13 mouse cellular contexts compared by ENCODE assay signal in genomic region chr11:45084506-45085037, GRCm38 (mm10).
"Had no signal": no experiment of that assay in that cellular context is flagged by ENCODE, and none has a peak within 500 bp of the region (broad histone marks: within the 10 kb centered on the region; RNA-seq: fewer than 3 reads in every experiment).

No protein-coding gene starts in this region.

- H3K27me3 ChIP-seq: limb, embryonic 13.5 days; liver, embryonic 15.5 days; midbrain, embryonic 13.5 days had no signal

- H3K36me3 ChIP-seq: limb, embryonic 13.5 days; liver, embryonic 15.5 days; midbrain, embryonic 13.5 days had no signal

- H3K9ac ChIP-seq: limb, embryonic 13.5 days; liver, embryonic 15.5 days; midbrain, embryonic 13.5 days had no signal

- ATAC-seq: lung, postnatal 0 days; midbrain, embryonic 13.5 days had no signal

- H3K4me2 ChIP-seq: limb, embryonic 13.5 days; liver, embryonic 11.5 days; liver, embryonic 15.5 days; midbrain, embryonic 13.5 days had no signal

- H3K4me3 ChIP-seq: limb, embryonic 13.5 days; liver, embryonic 15.5 days; midbrain, embryonic 13.5 days had no signal

- H3K9me3 ChIP-seq: limb, embryonic 13.5 days; liver, embryonic 15.5 days; midbrain, embryonic 13.5 days had no signal

- H3K27ac ChIP-seq: limb, embryonic 13.5 days; liver, embryonic 15.5 days; midbrain, embryonic 13.5 days; stomach, postnatal 0 days had no signal

- H3K4me1 ChIP-seq: liver, embryonic 15.5 days; midbrain, embryonic 13.5 days had no signal

- DNase-seq: layer of hippocampus, adult 9-11 months; layer of hippocampus, postnatal 36 days; lung, adult 2 months; lung, postnatal 36 days; right cerebral cortex, postnatal 14 days; thymus, adult 18-20 months; thymus, postnatal 14 days had no signal
